Mouse (Mus musculus) bone marrow, adult 2 months (tissue): ENCODE data around the gene Rbp2.

Source experiments
- CTCF ChIP-seq: fragments of 200-500 bp; IDR thresholded peaks from 2 replicates; pipeline ENCODE4 v1.5.1; 2011; ENCODE audit warnings: low read length, control low read depth; ENCODE audit not compliant: control insufficient read depth, insufficient read depth
- POLR2A ChIP-seq: fragments of 200-500 bp; IDR thresholded peaks from 2 replicates; pipeline ENCODE4 v1.6.1; 2011; ENCODE audit warnings: low read depth, mild to moderate bottlenecking, control low read depth, low read length, borderline replicate concordance; ENCODE audit not compliant: control insufficient read depth

GRCm38 (mm10) chr9:98530999-98531398, 45.1 kb downstream of the Rbp2 start:
- TF ChIP-seq CTCF = no peak
- no peak for TF ChIP-seq POLR2A
